Mouse (Mus musculus): Measurements from ENCODE around the gene Tmem243. TPM values are rescaled to one million over a fixed set of nuclear protein-coding genes. Genes with fewer than 3 reads are reported as not detected.
A peak's percentile ranks its signal among the peaks of the same experiment; 100 is the strongest.

The Tmem243 gene
- 3.5 and 5.1 TPM in 2 replicates for total RNA-seq (2012; rRNA removed)
- 10 to 100 TPM in 1 of 2 experiments, not detected in 1; 14.9 TPM for polyA plus RNA-seq (2012; ENCODE audit: insufficient read depth in 1 of 2, insufficient read length in 2 of 2, low read depth in 1 of 2, low replicate concordance in 2 of 2, missing spikeins in 1 of 2)

DNA sequence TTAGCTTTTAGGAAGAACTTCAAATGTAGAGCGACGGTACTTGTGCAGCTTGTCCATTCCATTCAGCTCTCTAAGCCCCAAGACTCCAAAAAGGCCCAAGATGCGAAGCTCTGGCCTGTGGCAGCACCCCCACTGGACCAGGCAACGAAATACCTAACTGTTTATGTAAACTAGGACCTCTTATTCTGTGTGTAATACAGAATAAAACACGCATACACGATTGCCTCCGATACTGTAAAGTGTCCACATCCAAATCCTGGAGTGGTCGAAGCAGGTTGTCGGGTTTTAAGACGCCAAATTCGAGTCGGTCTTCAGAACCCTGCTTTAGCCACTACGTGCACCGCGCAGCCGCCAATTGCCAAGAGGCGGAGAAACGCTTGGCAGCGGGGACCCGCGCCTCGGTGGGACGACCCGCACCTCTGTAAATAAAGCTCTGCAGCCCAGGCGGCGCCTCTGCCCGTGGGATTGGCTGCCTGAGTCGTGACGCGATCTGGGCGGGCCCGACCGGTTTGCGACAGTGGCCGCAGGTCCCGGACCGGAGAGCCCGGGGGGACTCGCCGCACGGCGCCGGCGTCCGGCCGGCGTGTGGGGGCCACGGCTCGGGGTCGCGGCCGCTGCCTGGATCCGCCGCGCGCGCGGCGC lies at the start of gene Tmem243:
Gene Tmem243, plus strand, starts transcription at position 462 of the 642 bp plus-strand sequence.
- peak; percentile 51; the same call in 1 of the 2 replicates for TF ChIP-seq NRF1 (IDR thresholded peaks at IDR 0.05; ENCODE audit: insufficient read depth, low read depth, low read length, poor library complexity, severe bottlenecking)
- no peak for TF ChIP-seq ZMIZ1 (IDR thresholded peaks at IDR 0.05; ENCODE audit: low read depth, low read length)
- peak; percentile 39 for TF ChIP-seq NELFE (IDR thresholded peaks at IDR 0.05; ENCODE audit: low read depth, low read length)
- TF ChIP-seq POLR2A (IDR thresholded peaks at IDR 0.05; ENCODE audit: control insufficient read depth in 1 of 2, insufficient read depth in 1 of 2, low read depth in 1 of 2, low read length in 2 of 2, poor library complexity in 1 of 2): peak in 1 of 2 experiments; percentile 76; a peak in 2 of 4 replicates
- TF ChIP-seq SIN3A (IDR thresholded peaks at IDR 0.05; ENCODE audit: low read length): peak; percentile 42; the same call in 1 of the 2 replicates
- no peak for TF ChIP-seq CTCF (IDR thresholded peaks at IDR 0.05 in 2 of 3, conservative IDR thresholded peaks at IDR 0.05 in 1 of 3; ENCODE audit: control insufficient read depth in 1 of 3, insufficient read depth in 1 of 3, low read depth in 2 of 3, low read length in 3 of 3, poor library complexity in 1 of 3, severe bottlenecking in 1 of 3)
- peak; percentile 27; the same call in 1 of the 2 replicates for TF ChIP-seq RCOR1 (IDR thresholded peaks at IDR 0.05; ENCODE audit: low read depth, low read length)
- no peaks in the 10 kb centered on the region for H3K27me3 ChIP-seq (ENCODE audit: control insufficient read depth in 1 of 2, insufficient read depth in 2 of 2, low read length in 2 of 2)
- no peaks in the 10 kb centered on the region for H3K9me3 ChIP-seq (replicated peaks; ENCODE audit: insufficient read depth, low read length)
- peaks cover 0 to 2% of the 10 kb centered on the region in 2 experiments; a peak in 1 of 4 replicates for H3K36me3 ChIP-seq (ENCODE audit: control insufficient read depth in 1 of 2, insufficient read depth in 2 of 2, low read length in 2 of 2)
- peak; percentile 86 for DNase-seq (ENCODE audit: low read depth, low spot score)
- H3K27ac ChIP-seq (ENCODE audit: control insufficient read depth, low read depth, low read length): no peak within 1 kb of the TSS
- peaks cover 0 to 4% of the 10 kb centered on the region in 2 experiments; a peak in 2 of 4 replicates for H3K4me1 ChIP-seq (ENCODE audit: control insufficient read depth in 1 of 2, insufficient read depth in 2 of 2, low read length in 2 of 2)
- H3K4me3 ChIP-seq (ENCODE audit: control insufficient read depth in 1 of 2, insufficient read depth in 1 of 2, low read depth in 2 of 2, low read length in 2 of 2): peak within 1 kb of the TSS; percentile 54 to 81
- no peaks in the 10 kb centered on the region; the same call in 1 of the 2 replicates for H3K79me2 ChIP-seq (ENCODE audit: control insufficient read depth, insufficient read depth, low read length, poor library complexity)
- H3K9ac ChIP-seq (ENCODE audit: control insufficient read depth, low read depth, low read length, poor library complexity, severe bottlenecking): peak within 1 kb of the TSS; percentile 72

DNA sequence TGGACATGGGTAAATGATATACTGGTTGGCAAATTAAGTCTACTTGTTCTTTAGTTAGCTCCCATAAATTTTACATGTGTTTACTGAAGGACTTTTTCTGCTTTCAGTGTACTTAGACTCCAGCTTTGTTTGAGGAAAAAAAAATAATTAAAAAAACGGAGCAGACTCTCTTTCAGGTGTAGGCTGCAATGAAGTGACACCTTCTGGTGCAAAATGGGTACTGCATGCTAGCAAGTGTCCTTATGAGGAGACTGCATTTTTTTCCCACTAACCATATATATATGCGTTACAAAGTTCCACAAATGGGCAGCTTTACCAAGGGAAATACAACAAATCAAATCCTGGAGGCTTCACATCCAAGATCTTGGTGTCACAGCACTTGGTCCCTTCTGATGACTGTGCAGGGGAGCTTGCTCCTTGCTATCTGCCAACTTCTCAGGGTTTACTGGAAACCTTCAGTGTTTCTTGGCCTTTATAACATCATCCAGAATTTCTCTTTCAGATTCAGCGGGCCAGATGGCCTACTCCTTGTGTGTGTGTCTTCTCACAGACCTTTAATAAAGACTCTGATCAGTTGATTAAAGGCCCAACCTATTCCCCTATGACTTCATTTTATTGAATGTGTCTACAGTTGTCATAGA lies 44.3 kb upstream of the Tmem243 start:
- Histone ChIP-seq H3K27ac (ENCODE audit: control insufficient read depth, low read depth, low read length) (no peak overlapping the region), H3K27me3 (ENCODE audit: control insufficient read depth in 1 of 2, insufficient read depth in 2 of 2, low read length in 2 of 2) (no peaks in the 10 kb centered on the region; a peak in 2 of 4 replicates), H3K9me3 (replicated peaks; ENCODE audit: insufficient read depth, low read length) (no peaks in the 10 kb centered on the region), H3K36me3 (ENCODE audit: control insufficient read depth in 1 of 2, insufficient read depth in 2 of 2, low read length in 2 of 2) (no peaks in the 10 kb centered on the region), H3K4me3 (ENCODE audit: control insufficient read depth in 1 of 2, insufficient read depth in 1 of 2, low read depth in 2 of 2, low read length in 2 of 2) (no peak overlapping the region), H3K9ac (ENCODE audit: control insufficient read depth, low read depth, low read length, poor library complexity, severe bottlenecking) (no peak overlapping the region), H3K79me2 (ENCODE audit: control insufficient read depth, insufficient read depth, low read length, poor library complexity) (no peaks in the 10 kb centered on the region), H3K4me1 (ENCODE audit: control insufficient read depth in 1 of 2, insufficient read depth in 2 of 2, low read length in 2 of 2) (no peaks in the 10 kb centered on the region)
- DNase-seq (ENCODE audit: low read depth, low spot score): peak; percentile 75
- TF ChIP-seq ZC3H11A (IDR thresholded peaks at IDR 0.05; ENCODE audit: low read depth, low read length) (peak; percentile 86), CTCF (IDR thresholded peaks at IDR 0.05 in 2 of 3, conservative IDR thresholded peaks at IDR 0.05 in 1 of 3; ENCODE audit: control insufficient read depth in 1 of 3, insufficient read depth in 1 of 3, low read depth in 2 of 3, low read length in 3 of 3, poor library complexity in 1 of 3, severe bottlenecking in 1 of 3) (peak; percentile 56 to 86 (median 83)), SIN3A (IDR thresholded peaks at IDR 0.05; ENCODE audit: low read length) (no peak), RAD21 (IDR thresholded peaks at IDR 0.05; ENCODE audit: low read depth, low read length) (peak; percentile 87), SMC3 (IDR thresholded peaks at IDR 0.05; ENCODE audit: low read depth, low read length) (peak; percentile 95), POLR2A (IDR thresholded peaks at IDR 0.05; ENCODE audit: control insufficient read depth in 1 of 2, insufficient read depth in 1 of 2, low read depth in 1 of 2, low read length in 2 of 2, poor library complexity in 1 of 2) (no peak), TCF12 (IDR thresholded peaks at IDR 0.05; ENCODE audit: low read depth, low read length) (no peak), ZNF384 (IDR thresholded peaks at IDR 0.05; ENCODE audit: low read depth, low read length) (peak; percentile 94)
